Mouse (Mus musculus) midbrain, embryonic 10.5 days (tissue): ENCODE measurements around the gene Gyg. TPM values are rescaled to one million over a fixed set of nuclear protein-coding genes. Genes with fewer than 3 reads are reported as not detected.

ENCODE experiments used
- DNase-seq: peaks from one replicate; pipeline ENCODE4 v3.0.0-alpha.2; 2017; ENCODE audit warnings: low spot score
- H3K27ac ChIP-seq: fragments of 300-500 bp; sonication (generic); replicated peaks from 2 replicates; pipeline ENCODE4 v1.5.1; 2016; ENCODE audit warnings: mild to moderate bottlenecking
- H3K27me3 ChIP-seq: fragments of 300-500 bp; sonication (generic); 2 replicates; pipeline ENCODE4 v1.6.1; 2016; ENCODE audit warnings: low read depth, mild to moderate bottlenecking; ENCODE audit not compliant: poor library complexity, severe bottlenecking
- H3K36me3 ChIP-seq: fragments of 300-500 bp; sonication (generic); 2 replicates; pipeline ENCODE4 v1.6.1; 2016; ENCODE audit warnings: mild to moderate bottlenecking, moderate library complexity
- H3K4me1 ChIP-seq: fragments of 300-500 bp; sonication (generic); 2 replicates; pipeline ENCODE4 v1.6.1; 2016
- H3K4me3 ChIP-seq: fragments of 300-500 bp; sonication (generic); 2 replicates; pipeline ENCODE4 v1.5.1; 2016; ENCODE audit warnings: mild to moderate bottlenecking, moderate library complexity
- H3K9me3 ChIP-seq: fragments of 300-500 bp; sonication (generic); replicated peaks from 2 replicates; pipeline ENCODE4 v1.6.1; 2016; ENCODE audit warnings: mild to moderate bottlenecking
- WGBS: fragments of 180-500 bp; shearing (Covaris S2); methylation state at CpG from one replicate; pipeline ENCODE4 v1.1.7; 2016; 5-methylcytosine and 5-hydroxymethylcytosine counted together
- polyA plus RNA-seq: library from polyadenylated mRNA; unstranded; fragments of >200 nt; fragmentation: Nextera tagmentation; extraction: Ambion mirVana; gene quantifications from 2 replicates; pipeline ENCODE4 v1.2.1, GENCODE M21; 2016

Gene Gyg
- polyA plus RNA-seq, 1 experiment from 2014 or later: 37.4 TPM

DNA sequence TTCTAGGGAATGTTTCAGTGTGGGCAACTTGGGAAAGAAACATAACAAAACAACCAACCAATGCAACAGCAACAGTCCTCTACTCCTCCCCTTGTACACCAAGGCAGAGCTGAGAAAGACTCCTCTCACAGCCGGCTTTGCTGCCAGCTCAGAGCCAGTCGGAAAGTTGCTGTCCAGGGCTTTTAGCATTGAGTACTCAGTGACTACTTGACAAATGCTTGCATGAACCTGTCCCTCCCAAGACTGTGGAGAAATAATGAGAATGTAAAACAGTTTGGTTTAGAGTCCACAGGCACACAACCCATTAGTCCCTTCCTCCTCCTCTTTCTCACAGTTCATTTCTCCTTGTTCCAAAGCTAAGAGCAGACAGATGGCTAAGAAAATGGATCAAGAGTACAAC lies 10.7 kb downstream of the Gyg start:
- 44% methylated on average over 2 of the region's 2 CpGs for WGBS
- Histone ChIP-seq H3K36me3 (peaks cover 7% of the 10 kb centered on the region; the same call in 1 of the 2 replicates), H3K9me3 (no peaks in the 10 kb centered on the region), H3K27me3 (no peaks in the 10 kb centered on the region), H3K4me1 (peaks cover 38% of the 10 kb centered on the region), H3K4me3 (no peak overlapping the region), H3K27ac (no peak overlapping the region)
- DNase-seq: no peak

DNA sequence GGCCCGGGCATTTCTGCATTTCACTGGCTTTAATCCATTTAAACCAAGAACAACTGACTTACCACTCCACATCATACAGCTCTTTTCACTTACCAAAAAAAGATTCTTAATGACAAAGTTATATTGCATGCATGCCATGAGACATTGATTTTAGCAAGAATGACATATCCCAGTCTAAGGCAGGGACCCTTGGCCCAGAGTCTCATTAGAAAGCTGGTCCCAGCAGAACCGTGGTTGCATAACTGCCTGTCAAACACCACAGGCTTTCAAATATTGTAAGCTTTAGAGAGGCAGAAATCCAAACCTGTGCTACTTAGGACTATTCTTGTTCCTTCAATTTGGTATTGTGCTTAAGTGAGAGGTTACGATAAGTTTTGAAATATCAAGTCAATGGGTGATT lies 11.4 kb downstream of the Gyg start:
- Histone ChIP-seq H3K27ac (no peak overlapping the region), H3K36me3 (0 out of 2 replicates have a peak, but pooled peaks cover 2% of the 10 kb centered on the region), H3K4me3 (no peak overlapping the region), H3K9me3 (no peaks in the 10 kb centered on the region), H3K27me3 (no peaks in the 10 kb centered on the region), H3K4me1 (peaks cover 38% of the 10 kb centered on the region)
- DNase-seq: no peak
- WGBS: 65% methylated on average over 3 of the region's 3 CpGs

DNA sequence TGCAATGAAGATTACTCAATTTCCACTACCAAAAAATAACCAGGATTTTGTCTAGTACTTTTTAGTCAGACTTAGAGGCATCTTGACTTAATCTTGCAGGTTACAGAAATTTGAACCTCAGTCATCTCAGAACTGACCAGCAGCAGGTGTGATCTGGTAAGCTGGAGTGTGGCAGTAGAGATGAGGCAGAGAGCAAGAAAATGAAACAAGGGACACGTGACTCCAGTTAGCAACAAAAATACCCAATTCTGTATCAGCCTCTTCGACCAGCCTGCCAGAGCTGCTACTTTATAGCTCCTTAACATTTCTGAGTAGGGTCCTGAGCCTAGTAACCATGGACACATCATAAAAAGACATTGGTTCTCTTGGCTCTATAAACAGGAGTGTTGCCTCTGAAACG lies 12.5 kb downstream of the Gyg start:
- WGBS: 84% methylated on average over 3 of the region's 3 CpGs

DNA sequence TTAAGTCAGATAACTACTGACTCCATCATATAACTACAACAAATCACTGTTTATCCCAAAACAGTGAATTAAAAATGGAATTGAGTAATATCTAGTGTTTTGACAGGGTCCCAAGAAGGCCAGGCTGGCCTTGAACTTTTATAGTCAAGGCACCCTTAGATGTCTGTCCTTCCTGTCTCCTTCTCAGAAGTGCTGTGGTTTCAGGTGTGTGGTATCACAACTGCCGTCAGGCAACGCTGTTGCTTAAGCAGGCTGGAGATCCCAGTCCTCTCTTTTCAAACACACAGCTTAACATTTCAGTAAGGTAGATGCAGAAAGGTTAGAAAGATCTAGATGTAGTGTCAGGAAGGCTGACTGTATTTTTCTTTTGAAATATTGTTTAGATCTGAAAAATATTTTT lies 13.0 kb downstream of the Gyg start:
- peaks cover 30% of the 10 kb centered on the region for H3K4me1 ChIP-seq
- no peak for DNase-seq
- H3K36me3 ChIP-seq: no peaks in the 10 kb centered on the region
- H3K9me3 ChIP-seq: no peaks in the 10 kb centered on the region
- no peak overlapping the region for H3K4me3 ChIP-seq
- no peaks in the 10 kb centered on the region for H3K27me3 ChIP-seq
- no peak overlapping the region for H3K27ac ChIP-seq
- WGBS: 94% methylated on average over 2 of the region's 2 CpGs

More for the DNA sequence above, 12.5 kb downstream of the Gyg start:
- Histone ChIP-seq H3K9me3 (no peaks in the 10 kb centered on the region), H3K4me1 (peaks cover 35% of the 10 kb centered on the region), H3K27ac (no peak overlapping the region), H3K27me3 (no peaks in the 10 kb centered on the region), H3K36me3 (no peaks in the 10 kb centered on the region), H3K4me3 (no peak overlapping the region)
- no peak for DNase-seq

DNA sequence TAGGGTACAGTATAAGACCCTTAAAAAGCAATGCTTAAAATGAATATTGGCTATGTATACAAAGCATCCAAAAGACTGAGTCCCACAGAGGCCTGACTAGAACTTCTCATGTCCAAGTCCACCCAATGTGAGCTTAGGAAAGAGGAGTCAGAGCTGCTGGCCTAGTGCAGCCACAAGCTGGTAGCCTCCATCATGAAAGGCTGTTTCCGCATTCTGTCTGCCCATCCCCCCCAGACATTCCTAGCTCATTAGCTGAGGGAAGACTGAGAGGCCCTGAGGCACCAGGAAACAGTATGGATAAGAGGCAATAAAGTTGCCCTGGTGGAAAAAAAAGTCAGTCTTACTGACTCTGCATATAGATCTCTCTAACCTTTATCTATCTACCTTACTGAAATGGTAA lies 13.4 kb downstream of the Gyg start:
- Histone ChIP-seq H3K27ac (no peak overlapping the region), H3K4me1 (peaks cover 26% of the 10 kb centered on the region), H3K4me3 (no peak overlapping the region), H3K9me3 (no peaks in the 10 kb centered on the region), H3K27me3 (no peaks in the 10 kb centered on the region), H3K36me3 (no peaks in the 10 kb centered on the region)
- 41% methylated on average over 1 of the region's 1 CpGs for WGBS
- DNase-seq: no peak

DNA sequence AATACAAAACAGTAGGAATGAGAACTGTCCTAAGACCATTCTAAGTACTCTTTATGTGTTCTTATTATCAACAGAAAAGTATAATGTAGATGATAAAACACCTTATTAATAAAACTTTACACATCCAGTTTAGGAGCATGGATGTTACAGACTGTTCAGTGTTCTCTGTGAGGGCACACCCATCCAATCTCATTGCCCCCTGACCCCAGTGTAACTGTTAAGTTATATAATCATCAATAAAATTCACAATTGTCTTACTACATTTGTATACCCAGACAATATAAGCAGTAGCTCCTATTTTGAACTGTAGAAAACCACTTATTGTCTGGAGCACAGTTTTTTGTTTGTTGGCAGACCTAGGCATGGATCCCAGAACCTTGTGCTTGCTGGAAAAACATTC lies 13.9 kb downstream of the Gyg start:
- DNase-seq: no peak
- Histone ChIP-seq H3K4me1 (peaks cover 23% of the 10 kb centered on the region), H3K27ac (no peak overlapping the region), H3K36me3 (no peaks in the 10 kb centered on the region), H3K4me3 (no peak overlapping the region), H3K9me3 (no peaks in the 10 kb centered on the region), H3K27me3 (no peaks in the 10 kb centered on the region)

DNA sequence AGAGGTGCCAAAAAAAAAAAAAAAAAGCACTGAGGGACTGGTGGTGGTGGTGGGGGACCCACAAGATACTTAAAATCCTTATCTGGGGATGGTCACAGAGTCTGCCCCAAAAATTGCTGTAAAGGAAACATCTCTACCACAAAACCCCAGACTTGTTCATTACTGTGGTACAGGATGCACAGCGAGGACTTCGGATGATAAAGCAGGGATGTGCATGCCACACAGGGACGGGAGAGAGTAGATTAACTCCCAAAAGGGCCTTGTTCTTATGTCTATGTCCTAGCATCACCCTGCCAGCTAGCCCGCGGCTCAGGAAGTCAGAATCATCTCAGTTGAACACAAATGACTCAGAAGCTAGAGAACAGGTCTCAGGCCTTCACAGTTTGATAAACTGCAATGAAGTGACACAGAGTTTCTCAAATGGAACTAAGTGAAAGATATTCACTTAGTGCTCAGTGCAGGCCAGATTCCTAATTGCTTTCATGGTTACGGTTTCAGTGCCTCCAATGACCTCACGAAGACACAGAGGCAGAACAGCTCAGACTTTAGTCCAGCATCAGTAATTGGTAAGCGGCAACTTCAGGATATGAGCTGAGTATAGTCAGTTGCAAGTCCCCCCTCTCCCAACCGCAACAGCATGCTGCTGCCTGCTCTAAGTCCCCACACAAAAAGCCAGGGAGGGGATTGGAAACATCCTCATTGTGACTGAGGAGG lies 18.1 kb downstream of the Gyg start:
- Histone ChIP-seq H3K27me3 (no peaks in the 10 kb centered on the region), H3K36me3 (peaks cover 2% of the 10 kb centered on the region; the same call in 1 of the 2 replicates), H3K9me3 (no peaks in the 10 kb centered on the region), H3K27ac (no peak overlapping the region), H3K4me3 (no peak overlapping the region), H3K4me1 (peaks cover 5% of the 10 kb centered on the region)
- no peak for DNase-seq
- WGBS: 92% methylated on average over 9 of the region's 9 CpGs

DNA sequence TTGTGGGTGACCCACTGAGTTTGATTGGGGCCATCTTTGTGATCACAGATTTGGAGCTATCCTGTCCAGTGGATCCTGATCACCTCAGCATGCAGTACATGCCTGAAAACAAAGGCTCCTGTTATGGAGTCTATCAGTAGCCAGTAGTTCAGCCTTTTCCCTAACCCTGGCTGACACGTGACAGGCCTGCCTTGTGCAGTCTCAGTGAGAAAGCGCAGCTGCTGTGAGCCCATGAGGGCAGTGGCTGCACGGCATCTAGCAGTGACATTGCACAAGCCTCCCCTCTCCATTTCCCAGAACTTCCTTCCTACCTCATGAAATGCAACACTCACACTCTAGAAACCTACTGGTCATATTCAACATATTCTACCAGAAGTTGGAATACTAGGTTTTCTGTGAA lies 20.6 kb downstream of the Gyg start:
- no peaks in the 10 kb centered on the region for H3K9me3 ChIP-seq
- 94% methylated on average over 3 of the region's 3 CpGs for WGBS
- no peak overlapping the region for H3K4me3 ChIP-seq
- peaks cover 2% of the 10 kb centered on the region; the same call in 1 of the 2 replicates for H3K36me3 ChIP-seq
- no peaks in the 10 kb centered on the region for H3K27me3 ChIP-seq
- H3K4me1 ChIP-seq: no peaks in the 10 kb centered on the region
- DNase-seq: no peak
- no peak overlapping the region for H3K27ac ChIP-seq

DNA sequence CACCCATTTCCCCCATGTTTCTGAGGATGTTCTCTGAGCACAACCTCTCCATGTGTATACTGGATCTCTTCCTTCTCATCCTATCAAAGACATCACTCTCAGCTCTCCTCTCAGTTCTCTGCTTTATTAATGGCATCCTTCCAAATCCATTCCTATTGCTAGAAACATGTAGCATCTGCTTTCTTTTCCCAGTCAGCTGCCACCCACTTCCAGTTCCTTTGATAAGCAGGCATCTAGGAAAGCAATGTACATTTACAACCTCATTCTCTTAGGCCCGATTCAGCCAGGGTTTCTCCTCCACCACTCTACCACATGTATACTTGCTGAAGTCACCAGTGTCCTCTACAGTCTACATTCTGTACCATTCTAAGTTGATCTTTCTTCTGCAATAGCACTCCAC lies 21.4 kb downstream of the Gyg start:
- no peak for DNase-seq
- 92% methylated on average over 1 of the region's 1 CpGs for WGBS
- H3K27me3 ChIP-seq: no peaks in the 10 kb centered on the region
- peaks cover 2% of the 10 kb centered on the region; the same call in 1 of the 2 replicates for H3K36me3 ChIP-seq
- no peaks in the 10 kb centered on the region for H3K9me3 ChIP-seq
- H3K27ac ChIP-seq: no peak overlapping the region
- H3K4me1 ChIP-seq: no peaks in the 10 kb centered on the region
- no peak overlapping the region for H3K4me3 ChIP-seq

DNA sequence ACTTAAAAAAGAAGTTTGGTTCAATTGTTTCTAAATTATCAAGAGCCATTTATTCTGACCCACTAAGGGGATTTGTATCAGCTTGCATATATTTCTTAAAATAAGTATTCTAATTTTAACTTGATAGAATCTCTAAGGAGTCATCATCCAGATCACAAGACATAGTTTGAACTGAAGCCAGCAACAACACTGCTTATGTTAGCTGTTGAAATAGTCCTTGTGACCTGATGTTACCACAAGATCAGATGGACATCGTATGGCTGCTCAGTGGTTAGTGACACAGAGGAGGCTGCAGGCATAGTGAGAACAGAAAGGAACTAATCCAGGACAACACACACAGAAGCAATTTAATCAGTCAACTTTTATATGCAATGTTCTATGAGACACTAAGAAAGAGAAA lies 22.4 kb downstream of the Gyg start:
- H3K27me3 ChIP-seq: no peaks in the 10 kb centered on the region
- no peak for DNase-seq
- peaks cover 2% of the 10 kb centered on the region; the same call in 1 of the 2 replicates for H3K36me3 ChIP-seq
- H3K4me3 ChIP-seq: no peak overlapping the region
- no peaks in the 10 kb centered on the region for H3K4me1 ChIP-seq
- 98% methylated on average over 1 of the region's 1 CpGs for WGBS
- H3K9me3 ChIP-seq: no peaks in the 10 kb centered on the region
- no peak overlapping the region for H3K27ac ChIP-seq

DNA sequence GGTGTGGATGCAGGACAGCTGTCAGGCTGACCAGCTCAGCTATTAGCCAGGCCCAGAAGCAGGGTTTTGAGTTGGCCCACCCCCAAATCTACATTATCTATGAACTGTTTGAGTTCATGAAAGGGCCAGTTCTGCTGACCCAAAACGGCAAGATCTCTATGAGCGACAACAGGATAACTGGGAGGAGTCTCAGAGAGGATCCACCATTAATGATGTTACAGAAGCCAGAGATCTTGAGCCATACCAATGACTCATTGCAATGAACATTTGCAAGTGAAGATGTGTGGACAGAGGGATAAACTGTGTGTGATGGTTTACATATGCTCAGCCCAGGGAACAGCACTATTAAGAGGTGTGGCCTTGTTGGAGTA lies 23.8 kb downstream of the Gyg start:
- no peaks in the 10 kb centered on the region for H3K9me3 ChIP-seq
- WGBS: 93% methylated on average over 2 of the region's 2 CpGs

DNA sequence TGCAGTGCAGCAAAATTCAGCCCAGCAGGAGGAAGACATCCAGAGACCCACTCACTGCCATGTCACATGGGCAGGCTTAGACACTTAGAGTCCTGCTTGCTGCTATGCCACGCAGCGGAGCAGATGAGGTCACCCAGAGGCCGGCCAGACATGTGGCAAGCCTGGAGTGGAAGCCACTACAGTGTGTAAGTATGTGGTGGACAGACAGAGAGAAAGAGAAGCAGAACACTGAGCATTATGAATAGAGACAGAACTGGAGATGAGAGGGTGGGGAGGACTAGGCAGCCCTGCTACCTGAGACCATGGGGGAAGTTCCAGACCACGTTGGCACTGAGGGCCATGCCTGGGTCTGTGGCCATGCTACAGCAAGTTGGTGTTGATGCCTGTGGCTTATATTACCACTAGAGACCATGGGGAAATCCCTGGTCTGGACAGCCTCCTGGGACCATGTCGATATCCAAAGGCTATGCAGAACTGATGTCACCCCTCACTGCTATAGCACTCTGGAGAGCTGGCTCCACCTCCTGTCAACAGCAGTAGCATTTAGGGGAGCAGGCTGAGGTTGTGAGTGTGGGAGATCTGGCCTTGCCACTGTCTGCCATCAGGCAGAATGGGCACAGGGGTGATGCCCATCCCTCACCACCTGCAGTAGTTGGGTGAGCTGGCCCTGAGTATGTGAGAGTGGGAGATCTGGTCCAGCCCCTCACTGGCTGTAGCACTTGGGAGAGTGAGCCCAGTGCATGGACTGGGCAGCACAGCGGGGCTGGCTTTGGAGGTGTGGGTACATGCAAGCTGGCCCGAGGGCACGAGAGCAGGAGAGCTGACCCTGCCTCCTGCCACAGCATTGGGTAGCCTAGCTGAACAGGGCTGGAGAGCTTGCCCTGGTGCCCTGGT lies 24.4 kb downstream of the Gyg start:
- 93% methylated on average over 8 of the region's 8 CpGs for WGBS
- Histone ChIP-seq H3K27ac (no peak overlapping the region), H3K9me3 (no peaks in the 10 kb centered on the region), H3K4me1 (no peaks in the 10 kb centered on the region), H3K4me3 (no peak overlapping the region), H3K36me3 (peaks cover 6% of the 10 kb centered on the region; the same call in 1 of the 2 replicates), H3K27me3 (no peaks in the 10 kb centered on the region)
- no peak for DNase-seq

More for the DNA sequence above, 23.8 kb downstream of the Gyg start:
- Histone ChIP-seq H3K4me3 (no peak overlapping the region), H3K27me3 (no peaks in the 10 kb centered on the region), H3K36me3 (peaks cover 4% of the 10 kb centered on the region; the same call in 1 of the 2 replicates), H3K27ac (no peak overlapping the region), H3K4me1 (no peaks in the 10 kb centered on the region)
- no peak for DNase-seq

DNA sequence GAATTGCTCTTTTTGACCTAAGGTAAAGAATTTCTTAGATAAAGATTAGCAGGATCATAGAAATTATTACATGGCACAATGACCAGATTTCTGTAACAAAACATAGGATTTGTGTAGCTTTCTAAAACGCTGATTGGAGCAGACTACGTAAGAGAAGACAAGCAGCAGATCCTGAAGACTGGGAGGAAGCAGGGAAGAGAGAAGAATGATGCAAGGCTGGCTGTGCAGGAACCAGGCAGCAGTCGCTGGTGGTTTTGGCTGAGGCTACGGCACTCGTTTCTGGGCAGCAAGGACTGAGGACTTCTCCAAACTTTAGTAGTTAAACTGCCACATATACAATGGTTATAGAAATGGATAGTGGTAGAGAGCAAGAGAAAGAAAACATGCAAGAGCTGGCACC lies 25.6 kb downstream of the Gyg start:
- DNase-seq: no peak
- Histone ChIP-seq H3K36me3 (peaks cover 6% of the 10 kb centered on the region; the same call in 1 of the 2 replicates), H3K9me3 (no peaks in the 10 kb centered on the region), H3K4me1 (no peaks in the 10 kb centered on the region), H3K27ac (no peak overlapping the region), H3K4me3 (no peak overlapping the region), H3K27me3 (no peaks in the 10 kb centered on the region)
- WGBS: 89% methylated on average over 5 of the region's 5 CpGs
